In genomic region chr5:115181248-115181940, GRCm38 (mm10) we compare ENCODE assay signal across 10 mouse cellular contexts. TPM values are rescaled to one million over a fixed set of nuclear protein-coding genes. Genes with fewer than 3 reads are reported as not detected.
DNase-seq lines count a peak whose midpoint lies in the region; ATAC-seq and TF ChIP-seq lines count a peak whose summit lies in the region.
"Had no signal": no experiment of that assay in that cellular context is flagged by ENCODE, and none has a peak within 500 bp of the region (broad histone marks: within the 10 kb centered on the region; RNA-seq: fewer than 3 reads in every experiment).

No protein-coding gene starts in this region.

- H3K27me3 ChIP-seq in heart, embryonic 14.5 days (ENCODE audit: control insufficient read depth, insufficient read depth, low read length): no peaks in the 10 kb centered on the region; the same call in 1 of the 2 replicates
- peaks cover 3% of the 10 kb centered on the region; the same call in 1 of the 2 replicates for H3K27me3 ChIP-seq in lung, embryonic 15.5 days
- 0 out of 2 replicates have a peak, but pooled peaks cover 3% of the 10 kb centered on the region for H3K27me3 ChIP-seq in forebrain, embryonic 11.5 days (ENCODE audit: control insufficient read depth, insufficient read depth, low read length)

- intact Hi-C loops in left cerebral cortex, postnatal 36 days (cut with DNase I): no loop called here

- in situ Hi-C loops in ES-E14 (cut with MboI; ENCODE audit: low sequenced_read_pairs in 2 of 2, unreplicated experiment in 2 of 2): no loop called here

- H3K4me1 ChIP-seq in ES-E14 (ENCODE audit: control insufficient read depth in 2 of 2, insufficient read depth in 2 of 2, low read length in 2 of 2, poor library complexity in 1 of 2): peaks cover 5 to 23% of the 10 kb centered on the region in 2 experiments; a peak in 3 of 4 replicates
- peaks cover 24 to 29% of the 10 kb centered on the region in 2 experiments for H3K4me1 ChIP-seq in heart, embryonic 14.5 days (ENCODE audit: control insufficient read depth in 2 of 2, insufficient read depth in 2 of 2, low read length in 2 of 2)
- H3K4me1 ChIP-seq in lung, embryonic 15.5 days: peaks cover 34% of the 10 kb centered on the region
- no peaks in the 10 kb centered on the region for H3K4me1 ChIP-seq in forebrain, embryonic 11.5 days (replicated peaks; ENCODE audit: control insufficient read depth, insufficient read depth, low read length)

- H3K4me3 ChIP-seq in ES-E14 (ENCODE audit: insufficient read depth in 1 of 2, low read depth in 1 of 2, low read length in 2 of 2, poor library complexity in 1 of 2, severe bottlenecking in 1 of 2): peak overlapping the region; percentile 38; a peak in 2 of 4 replicates
- H3K4me3 ChIP-seq in heart, embryonic 14.5 days (ENCODE audit: control insufficient read depth in 1 of 2, insufficient read depth in 1 of 2, low read depth in 1 of 2, low read length in 2 of 2): no peak overlapping the region
- no peak overlapping the region for H3K4me3 ChIP-seq in lung, embryonic 15.5 days
- H3K4me3 ChIP-seq in forebrain, embryonic 11.5 days (ENCODE audit: low read depth, low read length): no peak overlapping the region
- H3K4me3 ChIP-seq: liver, embryonic 15.5 days had no signal

- peak; percentile 62 to 84 for DNase-seq in adrenal gland, adult (ENCODE audit: inconsistent age in 2 of 2, low spot score in 1 of 2)
- DNase-seq in adrenal gland, adult 8-10 months: no peak
- DNase-seq in ES-E14 (ENCODE audit: low read depth, low spot score): no peak
- no peak for DNase-seq in forebrain, embryonic 11.5 days (ENCODE audit: low spot score)
- no peak for DNase-seq in right cerebral cortex, postnatal 14 days
- no peak for DNase-seq in left cerebral cortex, postnatal 36 days (ENCODE audit: low spot score in 2 of 2)

- 60% methylated on average over 13 of the region's 13 CpGs for WGBS in heart, embryonic 14.5 days
- WGBS in lung, embryonic 15.5 days: 47% methylated on average over 13 of the region's 13 CpGs
- 83% methylated on average over 13 of the region's 13 CpGs for WGBS in forebrain, embryonic 11.5 days

- no peaks in the 10 kb centered on the region for H3K36me3 ChIP-seq in ES-E14 (ENCODE audit: control insufficient read depth, insufficient read depth, low read length, poor library complexity, severe bottlenecking)
- H3K36me3 ChIP-seq in heart, embryonic 14.5 days (ENCODE audit: control insufficient read depth, insufficient read depth, low read length): no peaks in the 10 kb centered on the region
- H3K36me3 ChIP-seq in lung, embryonic 15.5 days: no peaks in the 10 kb centered on the region
- no peaks in the 10 kb centered on the region for H3K36me3 ChIP-seq in forebrain, embryonic 11.5 days (ENCODE audit: control insufficient read depth, insufficient read depth, low read length)
- H3K36me3 ChIP-seq: liver, embryonic 15.5 days had no signal

- ATAC-seq in heart, embryonic 14.5 days (ENCODE audit: insufficient number of reproducible peaks, insufficient read depth, low FRiP score, low read depth): peak; percentile 36; the same call in 1 of the 2 replicates
- peak; percentile 33 for ATAC-seq in lung, embryonic 15.5 days (ENCODE audit: borderline replicate concordance, extremely low read depth, low FRiP score, low TSS enrichment)
- ATAC-seq in forebrain, embryonic 11.5 days (replicated peaks; ENCODE audit: low FRiP score): no peak

- H3K27ac ChIP-seq in ES-E14 (ENCODE audit: insufficient read depth, low read depth, low read length, poor library complexity, severe bottlenecking): no peak overlapping the region
- peak overlapping the region in 1 of 2 experiments; percentile 70; a peak in 2 of 4 replicates for H3K27ac ChIP-seq in heart, embryonic 14.5 days (replicated peaks in 1 of 2; ENCODE audit: control insufficient read depth in 1 of 2, insufficient read depth in 1 of 2, low read depth in 2 of 2, low read length in 2 of 2)
- peak overlapping the region; percentile 3 for H3K27ac ChIP-seq in lung, embryonic 15.5 days
- H3K27ac ChIP-seq in forebrain, embryonic 11.5 days (ENCODE audit: low read depth, low read length): no peak overlapping the region
- H3K27ac ChIP-seq: liver, embryonic 15.5 days had no signal

- peak overlapping the region; percentile 19; the same call in 1 of the 2 replicates for H3K9ac ChIP-seq in ES-E14 (ENCODE audit: insufficient read depth, low read depth, low read length, poor library complexity, severe bottlenecking)
- no peak overlapping the region for H3K9ac ChIP-seq in heart, embryonic 14.5 days (ENCODE audit: low read length)
- H3K9ac ChIP-seq in lung, embryonic 15.5 days: no peak overlapping the region
- H3K9ac ChIP-seq in forebrain, embryonic 11.5 days (ENCODE audit: low read length): no peak overlapping the region
- H3K9ac ChIP-seq: liver, embryonic 15.5 days had no signal

- H3K4me2 ChIP-seq in heart, embryonic 14.5 days (ENCODE audit: low read length): no peak overlapping the region
- no peak overlapping the region; the same call in 1 of the 2 replicates for H3K4me2 ChIP-seq in lung, embryonic 15.5 days
- H3K4me2 ChIP-seq in forebrain, embryonic 11.5 days (ENCODE audit: low read depth, low read length, severe bottlenecking): no peak overlapping the region
- H3K4me2 ChIP-seq: liver, embryonic 15.5 days had no signal

- H3K9me3 ChIP-seq in ES-E14 (ENCODE audit: control insufficient read depth, insufficient read depth, low read depth, low read length): no peaks in the 10 kb centered on the region
- H3K9me3 ChIP-seq in heart, embryonic 14.5 days (ENCODE audit: control insufficient read depth, low read length): no peaks in the 10 kb centered on the region
- no peaks in the 10 kb centered on the region for H3K9me3 ChIP-seq in lung, embryonic 15.5 days
- H3K9me3 ChIP-seq in forebrain, embryonic 11.5 days (ENCODE audit: control insufficient read depth, low read length): no peaks in the 10 kb centered on the region
- H3K9me3 ChIP-seq: liver, embryonic 15.5 days had no signal

TF ChIP-seq in ES-E14, 5 proteins besides CTCF, POLR2A, EP300 and RAD21:
- TF ChIP-seq ZC3H11A (IDR thresholded peaks at IDR 0.05; ENCODE audit: borderline replicate concordance, low read depth, low read length): no peak
- no peak for TF ChIP-seq CHD2 (IDR thresholded peaks at IDR 0.05; ENCODE audit: low read depth, low read length)
- TF ChIP-seq MAFK (IDR thresholded peaks at IDR 0.05; ENCODE audit: insufficient read depth, low read depth, low read length): no peak
- TF ChIP-seq ZNF384 (IDR thresholded peaks at IDR 0.05; ENCODE audit: low read depth, low read length): no peak
- TF ChIP-seq HCFC1 (IDR thresholded peaks at IDR 0.05; ENCODE audit: borderline replicate concordance, insufficient read depth, low read length): no peak

RNA-seq across cellular contexts. Expression of gene Cabp1, which starts 12.8 kb away (rescaled TPM):
- total RNA-seq in adrenal gland, adult 8-10 months (2022): 10 to 100 TPM; 11.8 to 59.6 (median 41.5) TPM
- 14.9 and 25.2 TPM in 2 replicates for total RNA-seq in ES-E14 (2012; rRNA removed)
- 0.77 and 0.98 TPM in 2 replicates for polyA plus RNA-seq in heart, embryonic 14.5 days (2014; fragmentation: Nextera tagmentation; extraction: Ambion mirVana)
- 1.4 and 2.1 TPM in 2 replicates for polyA plus RNA-seq in lung, embryonic 15.5 days (2015; fragmentation: Nextera tagmentation; extraction: Ambion mirVana)
- 1.2 and 1.5 TPM in 2 replicates for polyA plus RNA-seq in forebrain, embryonic 11.5 days (2014; fragmentation: Nextera tagmentation; extraction: Ambion mirVana)
- total RNA-seq in left cerebral cortex, postnatal 36 days (2021): 100 to 1,000 TPM; 309 to 312 TPM
- total RNA-seq: common myeloid progenitor, adult 5-6 weeks had no signal

RNA-seq across cellular contexts. Expression of gene Mlec, which starts 23.4 kb away (rescaled TPM):
- total RNA-seq in adrenal gland, adult 8-10 months (2022): 100 to 1,000 TPM; 207 to 274 (median 239) TPM
- total RNA-seq in ES-E14 (2012; rRNA removed): 191 and 272 TPM in 2 replicates
- 53.6 and 57.8 TPM in 2 replicates for polyA plus RNA-seq in heart, embryonic 14.5 days (2014; fragmentation: Nextera tagmentation; extraction: Ambion mirVana)
- polyA plus RNA-seq in lung, embryonic 15.5 days (2015; fragmentation: Nextera tagmentation; extraction: Ambion mirVana): 75.4 and 77.0 TPM in 2 replicates
- 56.3 and 56.4 TPM in 2 replicates for polyA plus RNA-seq in forebrain, embryonic 11.5 days (2014; fragmentation: Nextera tagmentation; extraction: Ambion mirVana)
- 10 to 100 TPM; 68.2 to 91.7 TPM for total RNA-seq in left cerebral cortex, postnatal 36 days (2021)

RNA-seq across cellular contexts. Expression of gene Unc119b, which starts 46.6 kb away (rescaled TPM):
- total RNA-seq in adrenal gland, adult 8-10 months (2022): 10 to 100 TPM; 38.8 to 51.9 (median 45.7) TPM
- 27.1 and 27.5 TPM in 2 replicates for total RNA-seq in ES-E14 (2012; rRNA removed)
- 17.5 and 20.5 TPM in 2 replicates for polyA plus RNA-seq in heart, embryonic 14.5 days (2014; fragmentation: Nextera tagmentation; extraction: Ambion mirVana)
- polyA plus RNA-seq in lung, embryonic 15.5 days (2015; fragmentation: Nextera tagmentation; extraction: Ambion mirVana): 39.9 and 41.0 TPM in 2 replicates
- polyA plus RNA-seq in forebrain, embryonic 11.5 days (2014; fragmentation: Nextera tagmentation; extraction: Ambion mirVana): 81.2 and 83.3 TPM in 2 replicates
- 10 to 100 TPM; 25.1 to 29.1 TPM for total RNA-seq in left cerebral cortex, postnatal 36 days (2021)

RNA-seq across cellular contexts. Expression of gene Pop5, which starts 54.2 kb away (rescaled TPM):
- total RNA-seq in adrenal gland, adult 8-10 months (2022): 10 to 100 TPM; 75.9 to 87.9 (median 84.9) TPM
- total RNA-seq in ES-E14 (2012; rRNA removed): 155 and 174 TPM in 2 replicates
- polyA plus RNA-seq in heart, embryonic 14.5 days (2014; fragmentation: Nextera tagmentation; extraction: Ambion mirVana): 62.8 and 66.7 TPM in 2 replicates
- polyA plus RNA-seq in lung, embryonic 15.5 days (2015; fragmentation: Nextera tagmentation; extraction: Ambion mirVana): 105 and 112 TPM in 2 replicates
- polyA plus RNA-seq in forebrain, embryonic 11.5 days (2014; fragmentation: Nextera tagmentation; extraction: Ambion mirVana): 98.4 and 105 TPM in 2 replicates
- total RNA-seq in left cerebral cortex, postnatal 36 days (2021): 100 to 1,000 TPM; 100 to 103 TPM

Comparison
In these comparisons a context has a peak if more than half of its experiments do, and no peak if none do; other contexts are left out.
1. DNase-seq: peak in adrenal gland, adult (2 of 2); none in adrenal gland, adult 8-10 months (single experiment), ES-E14 (single experiment), forebrain, embryonic 11.5 days (single experiment), right cerebral cortex, postnatal 14 days (single experiment) and left cerebral cortex, postnatal 36 days (0 of 2).
2. H3K4me3 ChIP-seq: peak in ES-E14 (2 of 2); none in heart, embryonic 14.5 days (0 of 2), lung, embryonic 15.5 days (single experiment) and forebrain, embryonic 11.5 days (single experiment).
3. RNA of gene Cabp1, which starts 12.8 kb away (total RNA-seq): 309 to 312 TPM in left cerebral cortex, postnatal 36 days; 11.8 to 59.6 TPM in adrenal gland, adult 8-10 months and 14.9 to 25.2 TPM in ES-E14; every median in the first group is over 4 times any median in the second.